Mouse (Mus musculus) heart, adult 11 months (tissue): ENCODE measurements around the gene Gucd1.

Experiments used
- DNase-seq: peaks from one replicate; pipeline ENCODE4 v3.0.0; 2022

Gene Gucd1

DNA sequence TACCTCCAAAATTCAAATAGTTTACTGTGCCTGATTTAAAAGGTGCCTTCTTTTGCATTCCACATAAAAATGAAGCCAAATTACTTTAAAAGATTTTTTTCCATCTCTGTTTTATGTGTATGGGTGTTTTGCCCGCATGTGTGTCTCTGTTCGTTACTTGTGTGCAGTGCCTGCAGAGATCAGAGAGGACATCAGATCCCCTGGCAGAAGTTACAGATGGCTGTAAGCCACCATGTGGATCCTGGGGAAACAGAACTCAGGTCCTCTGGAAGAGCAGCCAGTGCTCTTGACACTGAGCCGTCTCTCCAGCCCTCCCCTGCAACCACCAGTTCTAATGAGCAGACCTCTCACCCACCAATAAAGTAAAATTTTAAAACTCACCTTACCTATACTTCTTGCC lies 55.0 kb downstream of the Gucd1 start:
- DNase-seq: peak; percentile 63

DNA sequence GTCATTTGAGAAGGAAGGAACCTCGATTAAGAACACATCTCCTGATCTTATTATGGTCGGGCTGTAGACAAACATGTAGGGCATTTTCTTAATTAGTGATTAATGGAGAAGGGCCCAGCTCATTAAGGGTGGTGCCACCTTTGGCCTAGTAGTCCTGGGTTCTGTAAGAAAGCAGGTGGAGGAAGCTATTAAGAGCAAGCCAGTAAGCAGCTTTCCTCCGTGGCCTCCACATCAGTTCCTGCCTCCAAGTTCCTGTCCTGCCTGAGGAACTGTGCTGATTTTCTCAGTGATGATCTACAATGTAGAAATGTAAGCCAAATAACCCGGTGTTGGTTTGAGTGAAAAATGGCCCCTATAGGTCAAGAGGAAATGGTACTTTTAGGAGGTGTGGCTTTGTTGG lies 59.4 kb downstream of the Gucd1 start:
- peak; percentile 73 for DNase-seq

DNA sequence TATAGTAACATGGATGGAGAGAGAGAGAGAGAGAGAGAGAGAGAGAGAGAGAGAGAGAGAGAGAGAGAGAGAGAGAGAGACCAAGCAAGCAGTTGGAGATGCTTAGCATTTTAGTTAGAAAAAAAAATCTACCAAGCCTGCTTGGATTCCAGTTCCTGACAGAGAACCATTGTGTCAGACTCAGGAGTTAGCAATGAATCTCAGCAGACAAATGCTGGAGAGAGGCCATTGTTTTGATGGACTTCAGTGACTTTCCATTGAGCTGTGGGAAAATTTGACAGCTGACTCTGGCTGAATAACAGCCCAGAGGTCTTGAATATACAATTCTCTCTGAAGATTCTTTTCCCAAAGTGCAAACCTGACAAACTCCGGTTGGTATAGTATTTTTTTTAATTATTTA lies 59.9 kb downstream of the Gucd1 start:
- DNase-seq: peak; percentile 87

DNA sequence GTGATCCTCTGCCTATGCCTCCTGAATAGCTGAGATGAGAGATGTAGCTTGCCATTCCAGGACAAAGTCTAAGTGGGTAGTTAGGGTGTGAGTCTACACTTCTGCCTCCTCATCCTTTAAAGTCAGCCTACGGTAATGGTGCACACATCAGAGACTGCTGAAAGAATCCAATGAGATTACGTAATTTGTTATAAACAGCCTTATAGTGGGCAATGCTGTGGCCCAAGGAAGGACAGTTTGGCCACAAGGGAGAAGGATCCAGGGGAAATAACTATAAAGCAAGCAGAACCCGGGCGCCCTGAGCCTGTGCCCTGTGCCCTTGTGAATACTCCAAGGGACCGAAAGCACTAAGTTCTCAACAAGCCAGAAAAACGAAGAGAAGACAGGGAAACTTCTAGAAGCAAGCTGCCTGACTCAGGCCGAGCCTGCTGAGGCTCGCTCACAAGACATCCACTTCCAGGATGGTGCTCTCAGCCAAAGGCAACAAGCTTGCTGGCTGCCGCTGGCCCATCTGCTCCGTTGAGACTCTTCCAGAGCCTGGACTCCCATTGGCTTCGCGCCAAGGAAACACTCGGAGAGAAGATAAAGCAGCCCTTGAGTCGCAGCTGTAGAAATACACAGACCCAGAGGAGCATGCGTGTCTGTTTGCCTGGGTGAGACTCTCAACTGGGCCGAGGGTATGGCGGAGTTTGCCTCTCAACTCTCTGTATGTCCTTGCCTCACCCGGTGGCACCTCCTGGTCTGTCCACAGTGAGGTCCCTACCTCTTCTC lies 61.5 kb downstream of the Gucd1 start:
- peak; percentile 96 for DNase-seq

DNA sequence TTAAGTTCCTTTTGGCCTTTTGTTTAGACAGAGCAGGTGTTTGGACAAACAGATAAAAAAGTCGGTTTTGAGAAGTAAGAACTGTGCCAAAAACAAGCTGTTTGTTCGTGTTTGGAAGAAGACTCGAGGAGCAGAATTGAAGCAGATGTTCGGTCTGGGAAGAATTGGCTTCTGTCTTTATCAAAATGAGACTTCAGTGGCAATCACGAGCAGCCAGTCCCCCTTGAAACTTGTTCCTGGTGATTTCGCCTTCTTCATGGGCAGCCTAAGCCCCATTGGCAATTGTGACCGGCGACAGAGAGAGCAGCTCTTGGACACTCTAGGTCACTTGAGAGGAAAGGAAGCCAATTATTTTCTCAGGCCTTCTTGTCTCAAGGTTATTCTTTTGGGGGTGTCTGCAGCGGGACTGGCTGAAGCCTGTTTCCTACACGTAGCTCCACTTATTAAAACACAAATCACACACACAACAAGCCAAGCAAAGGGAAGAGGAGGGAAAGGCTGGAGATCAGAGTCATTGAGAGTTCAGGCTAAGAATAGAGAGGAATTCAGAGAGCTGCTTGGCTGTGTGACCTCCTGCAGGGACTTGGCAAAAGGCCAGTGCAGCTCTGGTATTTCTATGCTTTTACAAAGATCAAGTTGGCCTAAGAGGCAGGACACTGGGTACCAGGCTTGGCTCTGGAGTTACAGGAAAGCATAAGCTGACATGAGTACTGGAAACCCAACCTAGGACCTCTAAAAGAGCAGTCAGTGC lies 66.6 kb downstream of the Gucd1 start:
- peak; percentile 96 for DNase-seq

DNA sequence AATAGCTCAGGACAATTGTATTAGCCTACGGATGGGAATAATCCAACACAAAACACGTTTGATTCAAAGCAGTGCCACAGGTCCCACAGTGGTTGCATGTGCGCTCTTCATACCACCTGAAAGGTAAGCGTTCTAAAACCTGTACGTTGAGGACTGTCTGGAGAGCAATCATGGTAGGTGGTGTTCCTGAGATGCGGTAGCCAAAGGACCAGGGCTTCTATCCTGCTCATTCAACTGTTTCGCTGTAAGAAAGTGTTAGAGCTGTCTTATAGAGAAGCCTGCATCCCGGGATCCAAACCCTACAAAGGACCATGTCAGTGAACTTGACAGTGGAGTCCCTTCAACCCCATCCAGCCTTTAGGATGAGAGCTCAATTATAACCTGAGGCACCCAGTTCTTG lies 67.4 kb downstream of the Gucd1 start:
- DNase-seq: peak; percentile 80

DNA sequence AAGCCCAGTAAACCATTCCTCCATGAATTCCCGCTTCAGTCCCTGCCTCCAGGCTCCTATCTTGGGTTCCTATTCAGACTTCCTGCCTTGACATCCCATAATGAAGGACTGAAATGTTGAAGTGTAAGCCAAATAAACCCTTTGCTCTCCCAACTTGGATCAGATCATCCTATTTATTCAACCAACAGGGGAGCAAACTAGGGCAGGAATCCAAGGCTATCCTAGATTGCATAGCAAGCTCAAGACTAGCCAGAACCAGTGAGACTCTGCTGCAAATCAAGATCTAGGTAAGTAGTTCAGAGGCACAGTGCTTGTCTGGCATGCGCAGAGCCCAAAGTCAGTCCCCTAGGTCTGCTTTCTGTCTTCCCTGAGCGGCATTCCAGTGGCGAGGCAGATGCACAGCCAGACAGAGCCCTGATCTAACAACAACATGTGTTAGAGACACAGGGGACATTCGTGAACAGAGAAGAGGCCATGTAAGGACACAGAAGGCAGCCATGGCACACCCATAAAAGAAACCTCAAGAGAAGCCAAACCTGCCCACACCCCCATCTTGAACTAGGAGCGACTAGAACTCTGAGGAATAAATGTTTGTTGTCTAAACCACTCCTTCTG lies 68.9 kb downstream of the Gucd1 start:
- DNase-seq: peak; percentile 93

DNA sequence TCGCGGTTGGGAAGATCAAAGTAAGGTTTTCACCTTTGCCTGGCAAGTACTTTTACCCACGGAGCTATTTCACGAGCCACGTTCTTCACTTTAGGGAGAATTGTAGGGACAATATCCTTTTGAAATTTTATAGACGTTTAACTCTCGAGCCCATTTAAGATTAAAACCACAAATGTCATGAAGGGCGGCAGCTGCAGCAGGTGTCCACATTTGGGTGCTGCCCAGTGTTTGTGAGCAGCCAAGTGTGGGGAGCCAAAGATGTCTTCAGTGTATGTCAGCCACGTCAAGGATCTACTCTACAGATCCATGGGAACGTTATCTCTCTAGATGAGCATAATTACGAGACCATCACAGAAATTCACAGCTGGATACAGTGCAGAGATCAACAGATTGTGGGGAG lies 70.3 kb downstream of the Gucd1 start:
- DNase-seq: peak; percentile 35

DNA sequence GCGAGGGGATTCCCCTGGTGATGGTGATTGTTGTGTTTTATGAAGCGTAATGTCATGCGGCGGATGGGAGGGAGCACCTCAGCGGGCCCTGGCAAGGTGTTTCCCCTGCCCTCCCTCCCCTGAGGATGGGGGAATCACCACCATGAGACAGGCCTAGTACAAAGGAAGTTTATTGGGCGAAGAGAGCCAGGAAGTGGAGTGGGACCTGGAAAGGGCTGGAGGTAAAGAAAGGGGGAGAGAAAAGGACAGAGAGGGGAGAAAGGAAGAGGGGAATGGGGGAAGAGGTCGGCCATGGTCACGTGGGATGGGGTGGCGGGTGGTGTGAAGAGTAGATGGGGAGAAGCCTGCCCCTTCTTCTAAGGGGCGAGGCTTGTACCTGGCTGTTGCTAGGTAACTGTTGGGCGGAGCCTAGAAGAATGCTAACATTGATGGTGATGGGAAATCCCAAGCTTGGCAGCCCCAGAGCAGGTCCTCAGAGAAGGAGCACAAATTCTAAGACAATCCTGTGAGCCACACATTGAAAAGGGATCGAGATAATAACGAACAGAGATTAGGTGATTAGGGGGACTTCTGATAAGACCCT lies 71.2 kb downstream of the Gucd1 start:
- DNase-seq: peak; percentile 96

DNA sequence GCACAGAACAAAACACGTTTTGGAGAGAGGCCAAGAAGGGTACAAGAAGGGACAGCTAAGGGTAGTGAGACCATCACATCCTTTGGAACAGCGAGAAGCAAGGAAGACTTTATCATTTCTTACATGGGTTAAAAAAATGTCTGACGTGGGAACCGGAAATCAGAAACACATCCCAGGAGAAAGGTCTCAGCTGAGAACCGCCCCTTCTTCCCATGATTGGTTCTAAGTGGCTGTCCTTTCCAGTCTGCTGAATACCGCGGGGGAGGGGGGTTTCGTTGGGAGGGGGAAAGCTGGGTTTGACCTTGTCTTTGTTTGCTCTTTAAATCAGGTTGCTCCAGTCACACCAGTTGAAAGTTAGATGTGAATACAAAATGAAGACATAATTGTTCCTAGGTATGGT lies 72.7 kb downstream of the Gucd1 start:
- no peak for DNase-seq

DNA sequence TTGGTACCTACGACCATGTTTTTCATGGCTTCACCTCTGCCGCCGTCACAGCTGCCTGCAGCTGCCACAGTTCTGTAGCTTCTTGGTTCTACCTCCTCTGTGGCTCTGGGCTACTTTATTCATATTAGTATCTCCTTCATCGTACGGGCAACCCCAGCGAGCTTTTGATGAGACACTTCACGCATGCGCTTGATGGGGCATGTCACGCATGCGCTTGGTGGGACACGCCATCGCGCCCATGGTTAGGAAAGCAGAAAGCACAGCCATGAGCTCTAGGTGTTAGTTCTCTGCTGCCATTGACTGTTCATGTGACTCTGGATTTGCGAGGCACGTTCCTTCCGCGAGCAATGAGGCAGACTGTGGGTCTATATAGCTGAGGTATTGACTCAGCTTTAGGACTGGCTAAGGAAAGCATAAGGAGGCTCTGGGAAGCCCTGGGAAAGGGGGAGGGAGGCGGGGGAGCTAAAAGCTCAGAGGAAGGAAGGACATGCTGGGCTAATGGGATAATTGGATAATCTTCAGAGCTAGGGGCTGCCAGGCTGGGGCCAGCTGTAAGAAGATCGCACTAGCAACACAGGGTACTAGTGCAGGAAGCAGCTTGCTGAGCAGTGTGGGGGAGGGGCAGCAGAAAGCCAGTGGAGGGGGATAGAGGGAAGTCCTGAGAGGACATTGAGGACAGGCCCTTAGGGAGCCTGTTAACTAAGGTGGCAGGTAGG lies 73.5 kb downstream of the Gucd1 start:
- peak; percentile 82 for DNase-seq

DNA sequence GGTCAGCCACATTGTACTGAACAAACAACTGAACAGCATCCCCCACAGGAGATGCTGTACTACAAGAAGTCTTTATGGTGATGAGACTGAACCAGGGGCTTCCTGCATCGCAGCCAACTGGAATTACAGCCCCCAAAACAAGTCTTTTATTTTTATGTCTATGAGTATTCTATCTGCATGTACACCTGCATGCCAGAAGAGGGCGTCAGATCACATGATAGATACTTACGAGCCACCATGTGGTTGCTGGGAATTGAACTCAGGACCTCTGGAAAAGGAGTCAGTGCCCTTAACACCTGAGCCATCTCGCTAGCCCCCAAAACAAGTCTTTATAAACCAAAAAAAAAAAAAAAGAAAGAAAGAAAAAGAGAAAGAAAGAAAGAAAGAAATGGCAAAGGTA lies 74.8 kb downstream of the Gucd1 start:
- peak; percentile 40 for DNase-seq

DNA sequence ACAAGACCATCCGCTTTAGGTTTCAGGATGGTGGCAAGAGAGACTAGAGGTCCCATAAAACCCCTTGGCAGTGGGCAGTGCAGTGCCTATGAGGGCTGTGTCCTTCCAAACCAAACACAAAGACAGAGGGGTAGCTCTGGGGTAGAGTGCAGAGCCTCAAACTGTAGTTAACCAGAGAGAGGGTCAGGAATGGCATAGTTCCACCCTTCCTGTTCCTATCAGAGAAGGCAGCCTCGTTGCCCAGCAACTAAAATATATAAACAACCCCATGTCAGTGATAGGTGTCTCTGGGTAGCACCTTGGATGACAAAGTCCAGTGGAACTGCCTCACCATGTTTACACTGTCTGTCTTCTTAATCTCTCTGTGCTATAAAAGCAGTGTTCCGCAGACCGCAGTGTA lies 76.0 kb downstream of the Gucd1 start:
- peak; percentile 69 for DNase-seq

DNA sequence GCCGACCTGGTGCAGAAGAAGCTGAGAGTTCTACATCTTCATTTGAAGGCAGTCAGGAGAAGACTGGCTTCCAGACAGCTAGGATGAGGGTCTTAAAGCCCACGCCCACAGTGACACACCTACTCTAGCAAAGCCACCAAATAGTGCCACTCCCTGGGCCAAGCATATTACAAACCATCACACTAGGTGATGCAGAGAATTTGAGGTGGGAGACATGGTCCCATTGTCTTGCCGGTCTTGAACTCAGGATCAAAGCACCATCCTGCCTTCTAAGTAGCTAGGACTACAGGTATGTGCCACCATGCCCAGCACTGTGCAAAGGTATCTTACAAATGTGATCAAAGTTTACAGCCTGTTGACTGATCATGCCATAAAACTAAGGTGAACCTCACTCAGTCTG lies 77.0 kb downstream of the Gucd1 start:
- DNase-seq: peak; percentile 71

DNA sequence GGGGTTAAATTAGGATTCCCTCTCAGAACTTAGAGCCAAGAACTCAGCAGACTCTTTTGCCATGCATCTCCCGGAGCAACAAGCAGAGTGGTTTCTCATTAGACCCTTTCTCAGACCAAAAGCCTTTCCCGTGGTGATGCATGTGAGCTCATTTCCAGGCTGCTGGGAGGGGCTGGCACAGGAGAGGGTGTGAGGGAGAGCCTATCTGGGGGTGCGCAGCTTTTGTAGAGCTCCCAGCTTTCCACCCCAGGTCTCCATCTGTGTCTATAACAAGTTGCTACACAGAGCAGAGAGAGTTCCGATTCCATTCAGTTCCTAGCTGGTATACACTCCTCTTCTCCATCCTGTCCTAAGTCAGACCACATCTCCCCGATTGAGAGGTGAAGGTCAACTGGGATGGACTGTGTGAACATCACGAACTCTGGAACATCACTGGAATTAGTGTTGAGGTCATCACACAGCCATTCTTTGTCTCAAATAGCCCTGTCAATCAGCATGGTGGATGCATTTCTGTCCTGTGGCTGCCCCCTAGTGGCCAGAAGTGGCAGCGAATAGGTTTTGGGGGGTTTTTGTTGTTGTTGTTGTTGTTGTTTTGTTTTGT lies 78.5 kb downstream of the Gucd1 start:
- peak; percentile 91 for DNase-seq

DNA sequence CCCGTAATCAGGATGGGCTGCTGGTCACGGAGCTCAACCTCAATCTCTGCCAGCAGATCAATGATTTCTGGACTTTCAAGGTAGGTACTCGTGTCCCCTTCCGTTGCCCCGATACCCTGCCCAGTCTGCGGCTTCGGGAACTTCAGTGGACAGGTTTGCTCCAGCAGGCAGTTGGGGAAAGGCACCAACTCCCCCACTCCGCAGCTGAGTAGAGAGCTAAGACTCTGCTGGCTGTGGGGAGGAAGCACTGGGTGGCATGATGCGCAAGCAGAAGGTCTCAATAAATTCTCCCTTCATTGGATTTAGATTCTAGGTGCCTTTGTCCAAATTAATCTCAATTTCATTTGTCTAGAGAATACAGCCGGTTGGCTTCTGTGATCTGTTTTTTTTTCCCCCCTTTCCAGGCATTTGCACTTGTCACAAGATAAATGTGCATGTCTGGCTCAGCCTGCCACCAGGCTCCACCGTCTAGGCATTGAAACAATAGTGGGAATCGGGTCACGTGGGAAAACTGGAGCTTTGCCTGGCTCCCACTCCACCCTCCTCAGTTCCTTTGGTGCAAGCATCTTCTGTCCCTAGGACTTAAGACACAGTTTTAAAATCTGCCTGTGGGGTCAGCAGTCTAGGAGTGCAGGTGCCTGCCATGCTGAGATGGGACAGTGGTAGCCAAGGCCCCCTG lies 79.5 kb downstream of the Gucd1 start:
- peak; percentile 96 for DNase-seq

DNA sequence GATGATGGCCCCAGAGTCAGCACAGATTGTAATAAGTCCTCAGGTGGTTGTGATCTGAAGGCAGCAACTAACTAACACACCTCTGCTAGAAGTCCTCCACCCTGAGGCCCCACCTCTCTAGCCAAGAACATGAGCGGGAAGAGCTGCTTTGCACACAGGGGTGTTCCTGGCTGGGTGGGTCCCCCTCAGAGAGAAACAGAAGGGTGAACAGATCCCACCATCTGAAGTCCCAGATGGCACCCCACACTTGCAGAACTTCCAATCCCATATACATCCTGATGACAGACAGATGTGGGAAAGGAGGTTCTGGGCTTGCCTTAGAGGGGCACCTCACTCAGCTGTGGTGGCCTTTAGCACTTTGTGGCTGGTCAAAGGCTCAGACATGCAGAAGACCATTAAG lies 80.5 kb downstream of the Gucd1 start:
- peak; percentile 89 for DNase-seq

DNA sequence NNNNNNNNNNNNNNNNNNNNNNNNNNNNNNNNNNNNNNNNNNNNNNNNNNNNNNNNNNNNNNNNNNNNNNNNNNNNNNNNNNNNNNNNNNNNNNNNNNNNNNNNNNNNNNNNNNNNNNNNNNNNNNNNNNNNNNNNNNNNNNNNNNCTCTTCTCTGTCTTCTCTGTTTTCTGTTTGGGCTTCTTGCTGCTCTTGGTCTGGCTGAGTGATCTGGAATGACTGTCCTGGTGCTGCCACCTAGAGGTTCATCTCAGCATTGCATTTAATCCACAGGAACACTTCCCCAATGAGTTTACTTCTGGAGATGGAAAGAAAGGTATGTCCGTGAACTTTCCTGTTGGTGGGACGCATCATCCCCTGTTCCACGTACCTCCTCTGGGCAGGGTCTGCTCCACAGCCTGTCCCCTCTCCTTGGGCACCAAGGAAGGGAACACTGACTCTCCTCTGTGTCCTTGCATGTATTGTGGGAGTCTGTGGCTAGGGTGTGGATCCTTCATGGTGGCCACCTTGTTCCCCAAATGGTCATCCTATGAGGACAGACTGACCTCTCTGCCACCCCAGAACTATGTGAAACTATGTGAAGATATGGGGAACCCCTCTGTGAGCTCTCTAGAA lies 81.1 kb downstream of the Gucd1 start:
- peak; percentile 96 for DNase-seq

DNA sequence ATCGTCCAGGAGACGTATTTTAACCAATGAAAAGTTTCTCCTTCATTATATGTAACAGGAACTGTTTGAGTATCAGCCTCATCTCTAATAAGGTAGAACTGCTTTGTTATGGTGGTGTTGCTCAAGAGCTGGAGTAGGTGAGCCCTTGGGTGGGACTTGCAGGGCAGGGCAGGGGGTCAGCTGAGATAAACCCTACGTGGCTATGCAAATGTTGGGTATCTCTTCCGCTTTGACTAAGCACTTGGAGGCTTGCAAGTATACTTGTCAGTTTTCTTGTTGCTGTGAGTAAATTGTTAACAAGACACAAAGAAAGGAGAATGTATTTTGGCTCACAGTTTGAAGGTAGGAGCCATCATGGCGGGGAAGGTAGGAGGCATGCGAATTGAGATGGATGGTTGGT lies 87.1 kb downstream of the Gucd1 start:
- DNase-seq: no peak

DNA sequence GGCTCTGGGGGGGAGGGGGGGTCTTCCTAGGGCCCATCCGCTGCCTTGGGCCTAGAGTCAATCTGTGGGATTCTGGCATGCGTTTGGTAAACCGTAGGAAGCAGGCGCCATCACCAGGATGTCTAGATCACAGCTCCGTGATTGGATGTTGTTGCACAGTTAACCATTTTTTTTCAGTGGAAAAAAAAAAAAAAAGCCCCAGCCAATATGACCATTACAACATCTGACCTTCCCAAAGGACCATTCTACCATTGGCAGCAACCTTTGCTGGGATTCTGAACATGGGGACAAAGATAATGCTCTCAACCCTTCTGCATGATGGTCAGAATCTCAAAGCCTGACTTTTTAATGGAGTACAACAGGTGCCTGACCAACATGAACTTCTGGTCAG lies 87.6 kb downstream of the Gucd1 start:
- DNase-seq: no peak

DNA sequence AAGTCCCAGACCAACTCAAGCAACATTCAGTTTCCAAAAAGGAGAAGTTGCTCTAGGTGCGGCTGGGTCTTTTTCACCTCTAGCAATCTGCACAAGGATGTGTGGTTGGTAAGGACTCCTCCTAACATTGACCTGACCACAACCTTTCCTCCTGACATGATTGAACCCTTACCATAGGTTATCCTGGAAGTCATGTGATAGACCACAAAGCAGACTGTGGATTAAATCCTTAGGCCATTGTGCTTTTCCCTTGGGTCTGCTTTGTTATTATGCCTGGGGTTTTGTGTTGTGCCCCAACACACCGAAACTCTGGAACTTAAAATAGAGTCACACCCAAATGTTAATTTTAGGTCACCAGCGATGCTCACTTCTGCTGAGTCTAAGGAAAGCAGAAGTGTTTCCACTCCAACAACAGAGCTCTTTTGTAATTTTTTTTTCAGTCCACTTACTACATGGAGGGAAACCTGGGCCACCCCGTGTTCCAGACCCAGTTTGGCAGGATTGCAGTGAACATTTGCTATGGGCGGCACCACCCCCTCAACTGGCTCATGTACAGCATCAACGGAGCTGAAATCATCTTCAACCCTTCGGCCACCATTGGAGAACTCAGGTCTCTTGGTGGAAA lies 88.1 kb downstream of the Gucd1 start:
- peak; percentile 81 for DNase-seq
